Mouse (Mus musculus) right cerebral cortex, postnatal 36 days (tissue): Measurements from ENCODE around the gene Gm4141.
"Not testable (repeated sequence)": the region's sequence is repeated elsewhere in the genome, so short reads cannot be mapped to it uniquely, and the experiment has no call there.

Experiments
- DNase-seq, 2 experiments: peaks; one replicate each; pipeline ENCODE4 v3.0.0; 2022; ENCODE audit warnings: low spot score in 2 of 2, mixed read lengths in 1 of 2

Gene Gm4141

DNA sequence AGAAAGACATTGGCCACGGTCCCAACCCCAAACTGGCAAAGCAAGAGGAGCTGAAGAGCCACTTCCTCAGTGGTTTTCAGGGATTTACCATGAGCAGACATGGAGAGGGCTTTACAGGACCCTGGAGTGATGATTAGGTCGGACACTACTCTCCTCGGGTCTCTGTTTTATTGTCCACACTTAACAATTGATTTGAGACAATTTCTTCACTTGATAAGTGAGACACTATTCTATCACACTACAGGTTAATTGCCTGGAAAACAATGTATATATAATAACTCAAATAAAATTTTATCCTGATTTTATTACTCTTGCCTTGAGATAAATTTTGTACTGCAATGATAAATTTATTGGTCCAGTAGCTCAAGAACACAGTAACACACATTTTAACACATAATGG lies at the start of gene Gm4141:
Gene Gm4141 (minus strand): TSS at position 101 of the 400 bp plus-strand sequence.
- not testable (repeated sequence) for DNase-seq

DNA sequence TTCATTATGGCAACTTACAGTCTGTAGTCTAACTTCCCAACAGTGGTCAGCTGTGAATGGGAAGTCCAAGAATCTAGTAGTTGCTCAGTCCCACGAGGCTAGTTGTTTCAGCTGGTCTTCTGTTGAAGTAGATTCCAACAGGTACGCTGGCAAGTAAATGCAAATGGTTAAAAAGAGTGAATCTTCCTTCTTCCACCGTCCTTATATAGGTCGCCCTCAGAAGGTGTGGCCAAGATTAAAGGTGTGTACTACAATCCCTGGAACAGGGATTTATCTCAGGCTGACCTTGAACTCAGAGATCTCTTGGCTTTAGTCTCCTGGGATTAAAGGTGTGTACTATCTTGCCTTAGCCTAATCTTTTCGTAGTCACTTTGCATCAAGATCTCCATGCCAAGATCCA lies 22.9 kb upstream of the Gm4141 start, which contains the start of gene Gm4513:
Gene Gm4513 (minus strand): TSS at position 101 of the 400 bp plus-strand sequence.
- not testable (repeated sequence) for DNase-seq

DNA sequence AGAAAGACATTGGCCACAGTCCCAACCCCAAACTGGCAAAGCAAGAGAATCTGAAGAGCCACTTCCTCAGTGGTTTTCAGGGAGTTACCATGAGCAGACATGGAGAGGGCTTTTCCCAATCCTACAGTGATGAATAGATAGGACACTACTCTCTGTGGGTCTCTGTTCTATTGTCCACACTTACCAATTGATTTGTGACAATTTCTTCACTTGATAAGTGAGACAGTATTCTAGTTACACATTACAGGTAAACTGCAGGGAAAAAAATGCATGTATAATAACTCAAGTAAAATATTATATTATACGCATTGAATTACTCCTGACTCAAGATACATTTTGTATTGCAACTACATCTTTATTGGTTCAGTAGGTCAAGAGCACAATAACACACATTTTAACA lies 30.4 kb downstream of the Gm4141 start, which contains the start of gene Gm5726:
Gene Gm5726 (minus strand): TSS at position 101 of the 400 bp plus-strand sequence.
- DNase-seq, result not testable (repeated sequence)

DNA sequence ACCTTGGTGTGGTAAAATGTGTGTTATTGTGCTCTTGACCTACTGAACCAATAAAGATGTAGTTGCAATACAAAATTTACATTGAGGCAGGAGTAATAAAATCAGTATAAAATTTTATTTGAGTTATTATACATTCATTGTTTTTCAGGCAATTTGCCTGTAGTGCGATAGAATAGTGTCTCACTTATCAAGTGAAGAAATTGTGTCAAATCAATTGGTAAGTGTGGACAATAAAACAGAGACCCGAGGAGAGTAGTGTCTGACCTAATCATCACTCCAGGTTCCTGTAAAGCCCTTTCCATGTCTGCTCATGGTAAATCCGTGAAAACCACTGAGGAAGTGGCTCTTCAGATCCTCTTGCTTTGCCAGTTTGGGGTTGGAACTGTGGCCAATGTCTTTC lies 42.5 kb downstream of the Gm4141 start, which contains the start of gene Vmn1r104:
Gene Vmn1r104 (plus strand): TSS at position 301 of the 400 bp plus-strand sequence.
- DNase-seq, result not testable (repeated sequence)
